Mouse (Mus musculus): Measurements from ENCODE around the gene Ephb4. TPM values are rescaled to one million over a fixed set of nuclear protein-coding genes. Genes with fewer than 3 reads are reported as not detected.

Ephb4 gene
- polyA plus RNA-seq, 1 experiment from 2014 or later = 40.5 TPM

- Histone ChIP-seq H3K27ac (peak overlapping the region; percentile 83), H3K4me1 (replicated peaks; ENCODE audit: insufficient read depth, low read length) (peaks cover 20% of the 10 kb centered on the region), H3K9me3 (replicated peaks; ENCODE audit: low read length) (no peaks in the 10 kb centered on the region), H3K9ac (ENCODE audit: low read depth, low read length) (no peak overlapping the region), H3K4me2 (ENCODE audit: low read length) (peak overlapping the region; percentile 7; the same call in 1 of the 2 replicates), H3K27me3 (ENCODE audit: insufficient read depth, low read length) (no peaks in the 10 kb centered on the region), H3K4me3 (replicated peaks; ENCODE audit: low read depth, low read length) (no peak overlapping the region), H3K36me3 (ENCODE audit: insufficient read depth, low read length) (no peaks in the 10 kb centered on the region)
- WGBS = 65% methylated on average over 1 of the region's 1 CpGs
- DNase-seq (ENCODE audit: low spot score) = no peak
- ATAC-seq (replicated peaks; ENCODE audit: low FRiP score, low read depth) = no peak
- no peak for TF ChIP-seq CTCF (IDR thresholded peaks at IDR 0.05; ENCODE audit: low read depth)
Measured at GRCm38 (mm10) chr5:137346388-137346787, 3.5 kb upstream of the Ephb4 start.

- ATAC-seq (replicated peaks; ENCODE audit: low FRiP score, low read depth) (no peak), DNase-seq (ENCODE audit: low spot score) (no peak)
- no peak overlapping the region for H3K9ac ChIP-seq (ENCODE audit: low read depth, low read length)
- no peak overlapping the region for H3K4me3 ChIP-seq (replicated peaks; ENCODE audit: low read depth, low read length)
- no peaks in the 10 kb centered on the region for H3K36me3 ChIP-seq (ENCODE audit: insufficient read depth, low read length)
- no peak overlapping the region for H3K4me2 ChIP-seq (ENCODE audit: low read length)
- peak overlapping the region; percentile 83; the same call in 1 of the 2 replicates for H3K27ac ChIP-seq
- no peak for TF ChIP-seq CTCF (IDR thresholded peaks at IDR 0.05; ENCODE audit: low read depth)
- no peaks in the 10 kb centered on the region for H3K9me3 ChIP-seq (replicated peaks; ENCODE audit: low read length)
- WGBS = 78% methylated on average over 4 of the region's 4 CpGs
- peaks cover 25% of the 10 kb centered on the region for H3K4me1 ChIP-seq (replicated peaks; ENCODE audit: insufficient read depth, low read length)
- H3K27me3 ChIP-seq (ENCODE audit: insufficient read depth, low read length) = no peaks in the 10 kb centered on the region
Measured at GRCm38 (mm10) chr5:137346983-137347382, 2.9 kb upstream of the Ephb4 start.

- Histone ChIP-seq H3K27me3 (ENCODE audit: insufficient read depth, low read length) (no peaks in the 10 kb centered on the region), H3K36me3 (ENCODE audit: insufficient read depth, low read length) (no peaks in the 10 kb centered on the region), H3K4me1 (replicated peaks; ENCODE audit: insufficient read depth, low read length) (peaks cover 33% of the 10 kb centered on the region), H3K27ac (peak overlapping the region; percentile 98), H3K9ac (ENCODE audit: low read depth, low read length) (no peak overlapping the region), H3K4me2 (ENCODE audit: low read length) (peak overlapping the region; percentile 76), H3K4me3 (replicated peaks; ENCODE audit: low read depth, low read length) (no peak overlapping the region), H3K9me3 (replicated peaks; ENCODE audit: low read length) (no peaks in the 10 kb centered on the region)
- DNase-seq (ENCODE audit: low spot score) (peak; percentile 64), ATAC-seq (replicated peaks; ENCODE audit: low FRiP score, low read depth) (no peak)
- TF ChIP-seq CTCF (IDR thresholded peaks at IDR 0.05; ENCODE audit: low read depth) = no peak
- 1% methylated on average over 7 of the region's 7 CpGs for WGBS
Measured at GRCm38 (mm10) chr5:137347856-137348255, 2.1 kb upstream of the Ephb4 start.

GRCm38 (mm10) chr5:137348482-137349383 lies 1.2 kb upstream of the Ephb4 start:
- Histone ChIP-seq H3K4me3 (replicated peaks; ENCODE audit: low read depth, low read length) (peak overlapping the region; percentile 90), H3K4me2 (ENCODE audit: low read length) (peak overlapping the region; percentile 76), H3K9me3 (replicated peaks; ENCODE audit: low read length) (no peaks in the 10 kb centered on the region), H3K27me3 (ENCODE audit: insufficient read depth, low read length) (no peaks in the 10 kb centered on the region), H3K36me3 (ENCODE audit: insufficient read depth, low read length) (0 out of 2 replicates have a peak, but pooled peaks cover 3% of the 10 kb centered on the region), H3K4me1 (replicated peaks; ENCODE audit: insufficient read depth, low read length) (peaks cover 33% of the 10 kb centered on the region), H3K27ac (peak overlapping the region; percentile 98), H3K9ac (ENCODE audit: low read depth, low read length) (peak overlapping the region; percentile 61)
- WGBS = 2% methylated on average over 33 of the region's 33 CpGs
- no peak for TF ChIP-seq CTCF (IDR thresholded peaks at IDR 0.05; ENCODE audit: low read depth)
- ATAC-seq (replicated peaks; ENCODE audit: low FRiP score, low read depth) = peak; percentile 14; the same call in 1 of the 2 replicates
- DNase-seq (ENCODE audit: low spot score) = peak; percentile 80

- under 1% methylated on average over 55 of the region's 55 CpGs for WGBS
- TF ChIP-seq CTCF (IDR thresholded peaks at IDR 0.05; ENCODE audit: low read depth) = no peak
- Histone ChIP-seq H3K9me3 (replicated peaks; ENCODE audit: low read length) (no peaks in the 10 kb centered on the region), H3K4me2 (ENCODE audit: low read length) (peak overlapping the region; percentile 76), H3K4me3 (replicated peaks; ENCODE audit: low read depth, low read length) (peak overlapping the region; percentile 90), H3K27ac (peak overlapping the region; percentile 98), H3K9ac (ENCODE audit: low read depth, low read length) (peak overlapping the region; percentile 92), H3K36me3 (ENCODE audit: insufficient read depth, low read length) (peaks cover 18% of the 10 kb centered on the region), H3K27me3 (ENCODE audit: insufficient read depth, low read length) (no peaks in the 10 kb centered on the region), H3K4me1 (replicated peaks; ENCODE audit: insufficient read depth, low read length) (peaks cover 33% of the 10 kb centered on the region)
- ATAC-seq (replicated peaks; ENCODE audit: low FRiP score, low read depth) = peak; percentile 38
- peak; percentile 24 for DNase-seq (ENCODE audit: low spot score)
Measured at GRCm38 (mm10) chr5:137350205-137351057, 522 bp downstream of the Ephb4 start.

GRCm38 (mm10) chr5:137351058-137351380 lies 1.1 kb downstream of the Ephb4 start:
- Histone ChIP-seq H3K9ac (ENCODE audit: low read depth, low read length) (peak overlapping the region; percentile 92), H3K27me3 (ENCODE audit: insufficient read depth, low read length) (no peaks in the 10 kb centered on the region), H3K9me3 (replicated peaks; ENCODE audit: low read length) (no peaks in the 10 kb centered on the region), H3K36me3 (ENCODE audit: insufficient read depth, low read length) (peaks cover 24% of the 10 kb centered on the region), H3K4me2 (ENCODE audit: low read length) (peak overlapping the region; percentile 76), H3K27ac (peak overlapping the region; percentile 98), H3K4me1 (replicated peaks; ENCODE audit: insufficient read depth, low read length) (peaks cover 33% of the 10 kb centered on the region), H3K4me3 (replicated peaks; ENCODE audit: low read depth, low read length) (peak overlapping the region; percentile 90)
- DNase-seq (ENCODE audit: low spot score) = no peak
- ATAC-seq (replicated peaks; ENCODE audit: low FRiP score, low read depth) = no peak
- 1% methylated on average over 8 of the region's 8 CpGs for WGBS
- no peak for TF ChIP-seq CTCF (IDR thresholded peaks at IDR 0.05; ENCODE audit: low read depth)

Data from kidney, postnatal 0 days (tissue).